Mouse (Mus musculus) neural tube, embryonic 15.5 days (tissue): ENCODE measurements around the gene D5Ertd579e. TPM values are rescaled to one million over a fixed set of nuclear protein-coding genes. Genes with fewer than 3 reads are reported as not detected.

ENCODE experiments used
- ATAC-seq: fragments of 200-750 bp; cut with Nextera tagmentation; 2 replicates; pipeline ENCODE4 v1.8.0; 2017; ENCODE audit warnings: mild to moderate bottlenecking, moderate TSS enrichment, moderate library complexity; ENCODE audit not compliant: low FRiP score
- H3K27ac ChIP-seq: fragments of 300-500 bp; sonication (generic); replicated peaks from 2 replicates; pipeline ENCODE4 v1.5.1; 2015; ENCODE audit warnings: mild to moderate bottlenecking, inconsistent platforms
- H3K27me3 ChIP-seq: fragments of 300-500 bp; sonication (generic); replicated peaks from 2 replicates; pipeline ENCODE4 v1.6.1; 2015; ENCODE audit warnings: inconsistent platforms
- H3K36me3 ChIP-seq: fragments of 300-500 bp; sonication (generic); 2 replicates; pipeline ENCODE4 v1.6.1; 2015; ENCODE audit warnings: inconsistent platforms
- H3K4me1 ChIP-seq: fragments of 300-500 bp; sonication (generic); 2 replicates; pipeline ENCODE4 v1.6.1; 2015; ENCODE audit warnings: inconsistent platforms
- H3K4me2 ChIP-seq: fragments of 300-500 bp; sonication (generic); 2 replicates; pipeline ENCODE4 v1.6.1; 2015; ENCODE audit warnings: inconsistent platforms, mild to moderate bottlenecking, moderate library complexity
- H3K4me3 ChIP-seq: fragments of 300-500 bp; sonication (generic); replicated peaks from 2 replicates; pipeline ENCODE4 v1.5.1; 2015; ENCODE audit warnings: mild to moderate bottlenecking, inconsistent platforms
- H3K9ac ChIP-seq: fragments of 300-500 bp; sonication (generic); replicated peaks from 2 replicates; pipeline ENCODE4 v1.6.1; 2015; ENCODE audit warnings: mild to moderate bottlenecking, inconsistent platforms
- H3K9me3 ChIP-seq: fragments of 300-500 bp; sonication (generic); replicated peaks from 2 replicates; pipeline ENCODE4 v1.6.1; 2016; ENCODE audit warnings: inconsistent platforms
- WGBS: fragments of 180-500 bp; shearing (Covaris S2); methylation state at CpG from one replicate; pipeline ENCODE4 v1.1.7; 2015; ENCODE audit warnings: mixed read lengths; 5-methylcytosine and 5-hydroxymethylcytosine counted together
- polyA plus RNA-seq: library from polyadenylated mRNA; unstranded; fragments of >200 nt; fragmentation: Nextera tagmentation; extraction: Ambion mirVana; gene quantifications from 2 replicates; pipeline ENCODE4 v1.2.1, GENCODE M21; 2015

Gene D5Ertd579e
- polyA plus RNA-seq, 1 experiment from 2014 or later, result 29.1 TPM

- Histone ChIP-seq H3K4me2 (no peak overlapping the region), H3K4me1 (no peaks in the 10 kb centered on the region), H3K27me3 (no peaks in the 10 kb centered on the region; the same call in 1 of the 2 replicates), H3K27ac (no peak overlapping the region), H3K36me3 (no peaks in the 10 kb centered on the region), H3K4me3 (no peak overlapping the region), H3K9me3 (no peaks in the 10 kb centered on the region), H3K9ac (no peak overlapping the region)
- no peak for ATAC-seq
- 95% methylated on average over 2 of the region's 2 CpGs for WGBS
These were observed 34.1 kb upstream of the D5Ertd579e start for GRCm38 (mm10) chr5:36729923-36730322.

DNA sequence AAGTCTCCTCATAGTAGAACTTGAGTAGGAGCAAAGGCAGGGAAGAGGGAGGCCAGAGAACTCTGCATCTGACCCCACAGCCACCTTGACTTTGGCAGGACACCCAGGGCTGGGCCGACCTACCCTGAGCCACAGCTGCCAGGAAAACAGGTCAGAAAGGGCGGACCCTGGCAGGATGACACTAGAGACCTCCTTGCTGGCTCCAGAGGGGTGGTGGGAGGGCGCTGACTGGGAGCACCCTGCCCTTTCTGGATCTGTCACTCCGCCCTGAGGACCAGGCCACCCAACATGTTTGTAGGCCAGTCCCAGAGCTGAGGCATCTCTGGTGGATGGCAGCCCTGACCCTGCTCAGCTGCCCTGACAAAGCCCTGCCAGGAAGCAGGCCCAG lies 33.3 kb upstream of the D5Ertd579e start:
- WGBS, result 84% methylated on average over 4 of the region's 4 CpGs
- Histone ChIP-seq H3K4me1 (no peaks in the 10 kb centered on the region), H3K36me3 (no peaks in the 10 kb centered on the region), H3K27me3 (no peaks in the 10 kb centered on the region; the same call in 1 of the 2 replicates), H3K9ac (no peak overlapping the region), H3K4me3 (no peak overlapping the region), H3K9me3 (no peaks in the 10 kb centered on the region), H3K27ac (no peak overlapping the region), H3K4me2 (no peak overlapping the region)
- ATAC-seq, result no peak

DNA sequence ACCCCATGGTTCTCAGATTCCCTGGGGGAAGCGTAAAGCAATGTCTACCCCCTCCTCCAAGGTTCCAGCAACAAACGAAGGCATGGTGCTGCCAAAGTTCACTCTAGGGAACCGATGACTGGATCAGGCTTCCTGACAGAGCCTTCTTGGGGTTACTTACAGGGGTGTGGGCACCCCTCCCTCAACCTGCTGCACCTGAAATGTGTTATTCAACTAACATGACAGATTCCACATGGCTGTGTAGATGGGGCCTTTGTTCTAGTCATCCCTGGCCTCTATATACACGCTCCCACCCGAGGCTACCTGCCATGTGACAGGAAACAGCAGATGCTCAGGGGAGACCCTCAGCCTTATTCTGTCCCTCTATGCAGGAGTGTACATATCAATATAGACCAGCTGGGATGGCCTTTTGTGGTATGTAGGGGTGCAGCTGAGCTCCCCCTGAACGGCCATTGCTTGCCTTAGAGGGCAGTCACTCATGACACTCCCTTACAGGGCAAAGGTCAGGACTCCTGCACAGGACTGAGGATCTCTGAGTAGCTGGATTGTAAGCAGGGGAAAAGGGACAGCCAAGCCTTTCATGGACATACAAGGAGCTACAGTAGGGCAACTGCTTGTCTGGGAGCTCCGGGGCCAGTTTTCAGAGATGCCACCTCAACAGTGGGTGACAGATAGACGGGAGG lies 32.7 kb upstream of the D5Ertd579e start:
- ATAC-seq, result no peak
- no peaks in the 10 kb centered on the region for H3K36me3 ChIP-seq
- H3K9ac ChIP-seq, result no peak overlapping the region
- 79% methylated on average over 8 of the region's 8 CpGs for WGBS
- no peak overlapping the region for H3K4me2 ChIP-seq
- no peak overlapping the region for H3K27ac ChIP-seq
- H3K27me3 ChIP-seq, result no peaks in the 10 kb centered on the region; the same call in 1 of the 2 replicates
- H3K4me1 ChIP-seq, result no peaks in the 10 kb centered on the region
- H3K4me3 ChIP-seq, result no peak overlapping the region
- no peaks in the 10 kb centered on the region for H3K9me3 ChIP-seq

- WGBS, result 79% methylated on average over 7 of the region's 7 CpGs
- no peaks in the 10 kb centered on the region for H3K9me3 ChIP-seq
- no peak overlapping the region for H3K4me3 ChIP-seq
- H3K4me2 ChIP-seq, result no peak overlapping the region
- no peak overlapping the region for H3K9ac ChIP-seq
- no peaks in the 10 kb centered on the region for H3K4me1 ChIP-seq
- no peak overlapping the region for H3K27ac ChIP-seq
- no peak for ATAC-seq
- H3K36me3 ChIP-seq, result no peaks in the 10 kb centered on the region
- H3K27me3 ChIP-seq, result no peaks in the 10 kb centered on the region
These were observed 32.0 kb upstream of the D5Ertd579e start for GRCm38 (mm10) chr5:36727776-36728175.

GRCm38 (mm10) chr5:36727136-36727535 lies 31.3 kb upstream of the D5Ertd579e start:
- ATAC-seq, result no peak
- H3K4me1 ChIP-seq, result no peaks in the 10 kb centered on the region
- 75% methylated on average over 2 of the region's 2 CpGs for WGBS
- no peak overlapping the region for H3K4me2 ChIP-seq
- H3K9ac ChIP-seq, result no peak overlapping the region
- no peak overlapping the region for H3K4me3 ChIP-seq
- no peaks in the 10 kb centered on the region for H3K36me3 ChIP-seq
- H3K27me3 ChIP-seq, result no peaks in the 10 kb centered on the region
- H3K27ac ChIP-seq, result no peak overlapping the region
- no peaks in the 10 kb centered on the region for H3K9me3 ChIP-seq

DNA sequence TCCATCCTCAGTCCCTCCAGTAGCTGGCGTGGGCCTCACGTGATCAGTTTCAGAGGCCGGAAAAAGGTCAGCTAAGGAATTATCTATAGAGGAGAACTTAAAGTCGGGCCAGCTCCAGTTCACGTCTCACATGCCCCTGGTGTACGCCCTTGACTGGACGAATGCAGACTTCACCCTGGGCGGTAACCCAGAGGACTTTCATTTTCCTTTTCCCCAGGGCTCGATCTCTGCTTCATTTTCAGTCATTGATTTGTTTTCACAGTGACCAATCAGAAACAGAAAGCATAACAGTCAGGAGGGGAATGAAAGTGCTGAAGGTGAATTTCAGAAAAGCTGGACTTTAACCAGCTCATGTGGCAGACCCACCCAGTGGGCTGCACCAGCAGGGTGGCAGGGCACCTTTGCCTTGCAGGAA lies 30.6 kb upstream of the D5Ertd579e start:
- ATAC-seq, result no peak
- Histone ChIP-seq H3K36me3 (no peaks in the 10 kb centered on the region), H3K27me3 (no peaks in the 10 kb centered on the region), H3K9me3 (no peaks in the 10 kb centered on the region), H3K27ac (no peak overlapping the region), H3K4me1 (no peaks in the 10 kb centered on the region), H3K4me3 (no peak overlapping the region), H3K4me2 (no peak overlapping the region), H3K9ac (no peak overlapping the region)
- WGBS, result 82% methylated on average over 9 of the region's 9 CpGs

- ATAC-seq, result no peak
- Histone ChIP-seq H3K4me1 (no peaks in the 10 kb centered on the region), H3K27me3 (no peaks in the 10 kb centered on the region), H3K36me3 (no peaks in the 10 kb centered on the region), H3K4me3 (no peak overlapping the region), H3K9me3 (no peaks in the 10 kb centered on the region), H3K4me2 (no peak overlapping the region), H3K9ac (no peak overlapping the region), H3K27ac (no peak overlapping the region)
- WGBS, result 77% methylated on average over 12 of the region's 12 CpGs
These were observed 30.0 kb upstream of the D5Ertd579e start for GRCm38 (mm10) chr5:36725861-36726260.

DNA sequence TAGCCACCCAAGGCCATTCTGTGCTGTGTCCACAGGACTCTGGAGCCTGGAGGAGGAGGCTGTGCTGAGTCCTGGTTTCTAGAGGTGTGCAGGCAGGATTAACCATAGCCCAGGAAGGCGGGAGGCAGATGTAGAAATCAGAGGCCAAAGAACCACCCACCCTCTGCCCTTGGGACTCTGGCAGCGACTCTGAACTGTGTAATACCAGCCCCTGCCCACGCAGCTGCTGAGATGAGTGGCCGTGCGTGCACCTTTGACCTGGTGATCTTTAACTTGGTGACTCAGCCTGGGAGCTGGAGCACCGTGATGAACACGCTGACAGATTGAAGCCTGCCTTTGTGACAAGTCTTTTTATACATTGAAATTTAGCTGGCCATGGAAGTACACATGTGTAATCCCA lies 28.4 kb upstream of the D5Ertd579e start:
- Histone ChIP-seq H3K27ac (no peak overlapping the region), H3K4me2 (no peak overlapping the region), H3K9ac (no peak overlapping the region), H3K27me3 (no peaks in the 10 kb centered on the region), H3K9me3 (no peaks in the 10 kb centered on the region), H3K4me3 (no peak overlapping the region), H3K36me3 (no peaks in the 10 kb centered on the region), H3K4me1 (no peaks in the 10 kb centered on the region)
- WGBS, result 85% methylated on average over 7 of the region's 7 CpGs
- no peak for ATAC-seq

DNA sequence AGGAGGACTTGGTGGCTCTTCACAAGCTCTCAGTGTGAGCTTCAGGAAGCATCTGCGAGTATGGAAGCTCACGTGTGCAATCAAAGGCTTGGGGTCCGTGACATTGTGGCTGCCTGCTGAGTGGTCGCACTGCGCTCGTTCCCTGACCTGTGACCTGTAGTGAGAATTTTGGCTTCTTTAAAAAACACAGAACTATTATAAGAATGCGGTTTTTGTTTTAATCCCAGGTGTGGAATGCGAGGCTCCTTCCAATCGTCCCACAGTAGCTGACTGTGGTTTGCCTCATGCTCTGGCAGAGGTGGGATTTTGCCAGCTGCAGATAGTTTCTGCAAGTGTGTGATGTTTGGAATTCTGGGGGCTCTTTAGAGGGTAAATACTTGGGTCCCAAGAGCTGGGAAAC lies 27.5 kb upstream of the D5Ertd579e start:
- H3K4me3 ChIP-seq, result no peak overlapping the region
- 79% methylated on average over 9 of the region's 9 CpGs for WGBS
- H3K9me3 ChIP-seq, result no peaks in the 10 kb centered on the region
- H3K9ac ChIP-seq, result no peak overlapping the region
- ATAC-seq, result no peak
- no peak overlapping the region for H3K4me2 ChIP-seq
- no peaks in the 10 kb centered on the region for H3K27me3 ChIP-seq
- no peaks in the 10 kb centered on the region for H3K4me1 ChIP-seq
- no peaks in the 10 kb centered on the region for H3K36me3 ChIP-seq
- no peak overlapping the region for H3K27ac ChIP-seq

DNA sequence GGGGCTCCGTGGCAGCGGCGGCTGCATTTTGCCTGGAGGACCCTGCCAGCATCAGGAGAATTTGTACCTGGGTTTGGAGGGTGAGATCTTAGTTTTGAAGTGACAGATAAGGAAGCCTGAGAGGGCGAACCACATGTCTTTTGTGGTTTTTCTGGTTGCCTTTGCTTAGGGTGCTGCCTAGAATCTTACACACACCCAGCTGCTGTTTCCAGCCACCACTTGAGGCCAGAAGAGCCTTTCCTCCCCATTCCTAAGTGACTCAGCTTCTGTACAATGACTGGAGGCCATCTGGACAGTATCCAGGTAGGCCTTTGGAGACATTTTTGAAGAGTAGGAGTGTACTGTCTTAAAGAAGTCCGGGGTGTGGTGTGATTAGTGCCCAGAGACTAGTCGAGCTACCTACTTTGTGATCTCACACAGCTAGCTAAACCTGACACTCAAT lies 26.6 kb upstream of the D5Ertd579e start:
- no peak for ATAC-seq
- H3K4me1 ChIP-seq, result no peaks in the 10 kb centered on the region
- H3K4me2 ChIP-seq, result no peak overlapping the region
- no peaks in the 10 kb centered on the region for H3K9me3 ChIP-seq
- no peak overlapping the region for H3K4me3 ChIP-seq
- no peak overlapping the region for H3K27ac ChIP-seq
- WGBS, result 85% methylated on average over 6 of the region's 6 CpGs
- H3K27me3 ChIP-seq, result no peaks in the 10 kb centered on the region
- H3K9ac ChIP-seq, result no peak overlapping the region
- H3K36me3 ChIP-seq, result no peaks in the 10 kb centered on the region

DNA sequence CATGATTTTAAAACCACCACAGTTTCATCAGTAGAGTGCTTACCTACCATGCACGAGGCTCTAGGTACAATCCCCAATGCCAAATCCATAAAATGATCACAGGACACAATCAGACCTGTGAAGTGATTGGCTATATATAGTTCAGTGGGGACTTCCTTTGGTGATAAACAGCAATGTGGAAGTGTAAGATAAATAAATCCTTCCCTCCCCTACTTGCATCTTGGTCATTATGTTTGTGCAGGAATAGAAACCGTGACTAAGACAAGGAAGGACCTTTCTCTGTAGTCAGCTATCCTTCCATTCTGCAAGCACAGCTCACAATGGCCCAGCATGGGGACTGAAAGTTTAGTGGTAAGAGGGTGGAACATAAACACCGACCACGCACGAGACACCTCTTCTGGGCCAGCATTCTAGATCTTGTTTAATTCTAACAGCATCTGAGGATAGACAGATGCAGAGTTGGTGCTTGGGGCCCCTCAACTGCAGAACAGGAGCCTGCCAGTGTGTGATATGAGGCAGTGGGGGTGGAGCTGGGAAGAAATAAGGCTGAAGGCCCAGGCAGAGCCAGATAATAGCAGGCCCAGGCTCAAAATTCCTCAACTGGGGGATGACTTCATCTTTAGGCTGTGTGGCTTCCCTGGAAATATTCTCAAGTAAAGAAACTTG lies 25.0 kb upstream of the D5Ertd579e start:
- no peak for ATAC-seq
- Histone ChIP-seq H3K27me3 (no peaks in the 10 kb centered on the region), H3K4me1 (no peaks in the 10 kb centered on the region), H3K4me2 (no peak overlapping the region), H3K4me3 (no peak overlapping the region), H3K9ac (no peak overlapping the region), H3K36me3 (no peaks in the 10 kb centered on the region), H3K9me3 (no peaks in the 10 kb centered on the region), H3K27ac (no peak overlapping the region)
- WGBS, result 75% methylated on average over 5 of the region's 5 CpGs

- Histone ChIP-seq H3K27ac (no peak overlapping the region), H3K4me3 (no peak overlapping the region), H3K27me3 (no peaks in the 10 kb centered on the region), H3K9me3 (no peaks in the 10 kb centered on the region), H3K4me2 (no peak overlapping the region), H3K9ac (no peak overlapping the region), H3K36me3 (no peaks in the 10 kb centered on the region), H3K4me1 (no peaks in the 10 kb centered on the region)
- WGBS, result 88% methylated on average over 5 of the region's 5 CpGs
- ATAC-seq, result no peak
These were observed 24.4 kb upstream of the D5Ertd579e start for GRCm38 (mm10) chr5:36720219-36720618.
